Mouse (Mus musculus) neural tube, embryonic 14.5 days (tissue): ENCODE results near the gene Tcf25. TPM values are rescaled to one million over a fixed set of nuclear protein-coding genes. Genes with fewer than 3 reads are reported as not detected.
"Not testable (repeated sequence)": the region's sequence is repeated elsewhere in the genome, so short reads cannot be mapped to it uniquely, and the experiment has no call there.

Experiments used
- ATAC-seq: fragments of 200-750 bp; cut with Nextera tagmentation; 2 replicates; pipeline ENCODE4 v1.8.0; 2017; ENCODE audit warnings: low read depth, mild to moderate bottlenecking, moderate TSS enrichment, moderate library complexity
- H3K27ac ChIP-seq: fragments of 300-500 bp; sonication (generic); 2 replicates; pipeline ENCODE4 v1.5.1; 2014; ENCODE audit warnings: low read depth, mild to moderate bottlenecking, control low read depth, low read length, moderate library complexity, mixed read lengths
- H3K27me3 ChIP-seq: fragments of 300-500 bp; sonication (generic); 2 replicates; pipeline ENCODE4 v1.6.1; 2014; ENCODE audit warnings: low read length; ENCODE audit not compliant: control insufficient read depth, insufficient read depth
- H3K36me3 ChIP-seq: fragments of 300-500 bp; sonication (generic); 2 replicates; pipeline ENCODE4 v1.6.1; 2014; ENCODE audit warnings: low read length, mixed read lengths; ENCODE audit not compliant: control insufficient read depth, insufficient read depth
- H3K4me1 ChIP-seq: fragments of 300-500 bp; sonication (generic); 2 replicates; pipeline ENCODE4 v1.6.1; 2014; ENCODE audit warnings: low read length; ENCODE audit not compliant: control insufficient read depth, insufficient read depth
- H3K4me2 ChIP-seq: fragments of 300-500 bp; sonication (generic); 2 replicates; pipeline ENCODE4 v1.6.1; 2014; ENCODE audit warnings: mild to moderate bottlenecking, low read depth, low read length, control low read depth
- H3K4me3 ChIP-seq: fragments of 300-500 bp; sonication (generic); 2 replicates; pipeline ENCODE4 v1.5.1; 2014; ENCODE audit warnings: low read depth, low read length, control low read depth, mixed read lengths
- H3K9ac ChIP-seq: fragments of 300-500 bp; sonication (generic); replicated peaks from 2 replicates; pipeline ENCODE4 v1.6.1; 2014; ENCODE audit warnings: low read depth, mild to moderate bottlenecking, control low read depth, low read length, mixed read lengths
- H3K9me3 ChIP-seq: fragments of 300-500 bp; sonication (generic); 2 replicates; pipeline ENCODE4 v1.6.1; 2016; ENCODE audit warnings: low read length; ENCODE audit not compliant: control insufficient read depth
- WGBS: fragments of 180-500 bp; shearing (Covaris S2); extraction: QIAGEN DNeasy Blood & Tissue Kit; methylation state at CpG from one replicate; pipeline ENCODE4 v1.1.7; 2014; 5-methylcytosine and 5-hydroxymethylcytosine counted together
- polyA plus RNA-seq: library from polyadenylated mRNA; unstranded; fragments of >200 nt; fragmentation: Nextera tagmentation; extraction: Ambion mirVana; gene quantifications from 2 replicates; pipeline ENCODE4 v1.2.1, GENCODE M21; 2014

The Tcf25 gene
- polyA plus RNA-seq, 1 experiment from 2014 or later, result 405 TPM

- no peak for ATAC-seq
- peaks cover 3% of the 10 kb centered on the region for H3K9me3 ChIP-seq
- H3K27ac ChIP-seq, result no peak overlapping the region
- H3K4me3 ChIP-seq, result no peak overlapping the region
- WGBS, result 96% methylated on average over 23 of the region's 23 CpGs
- H3K9ac ChIP-seq, result no peak overlapping the region
- H3K4me2 ChIP-seq, result no peak overlapping the region
- no peaks in the 10 kb centered on the region for H3K4me1 ChIP-seq
- H3K36me3 ChIP-seq, result no peaks in the 10 kb centered on the region
- H3K27me3 ChIP-seq, result no peaks in the 10 kb centered on the region
Observed at GRCm38 (mm10) chr8:123428939-123429721, 55.6 kb downstream of the Tcf25 start.

GRCm38 (mm10) chr8:123429722-123430013, 56.1 kb downstream of the Tcf25 start:
- H3K27me3 ChIP-seq, H3K4me3 ChIP-seq, H3K9ac ChIP-seq, H3K4me1 ChIP-seq, ATAC-seq, H3K27ac ChIP-seq, H3K36me3 ChIP-seq, H3K4me2 ChIP-seq, H3K9me3 ChIP-seq: not testable (repeated sequence)
- 95% methylated on average over 15 of the region's 15 CpGs for WGBS

DNA sequence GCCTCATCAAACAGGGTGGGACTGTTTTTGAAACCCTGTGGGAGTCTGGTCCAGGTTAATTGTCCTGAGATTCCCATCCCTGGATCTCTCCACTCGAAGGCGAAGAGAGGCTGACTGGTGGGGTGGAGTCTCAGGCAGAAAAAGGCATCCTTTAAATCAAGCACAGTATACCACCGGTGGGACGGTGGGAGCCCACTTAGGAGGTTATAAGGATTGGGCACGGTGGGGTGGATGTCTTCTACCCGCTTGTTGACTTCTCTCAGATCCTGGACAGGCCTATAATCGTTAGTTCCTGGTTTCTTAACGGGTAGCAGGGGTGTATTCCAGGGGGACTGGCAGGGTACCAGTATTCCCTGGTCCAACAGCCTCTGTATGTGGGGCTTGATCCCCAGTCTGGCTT, 57.4 kb downstream of the Tcf25 start:
- not testable (repeated sequence) for H3K27ac ChIP-seq, H3K27me3 ChIP-seq, H3K4me3 ChIP-seq, H3K4me1 ChIP-seq, H3K9me3 ChIP-seq, H3K9ac ChIP-seq, H3K36me3 ChIP-seq, ATAC-seq, H3K4me2 ChIP-seq
- 95% methylated on average over 7 of the region's 8 CpGs for WGBS

DNA sequence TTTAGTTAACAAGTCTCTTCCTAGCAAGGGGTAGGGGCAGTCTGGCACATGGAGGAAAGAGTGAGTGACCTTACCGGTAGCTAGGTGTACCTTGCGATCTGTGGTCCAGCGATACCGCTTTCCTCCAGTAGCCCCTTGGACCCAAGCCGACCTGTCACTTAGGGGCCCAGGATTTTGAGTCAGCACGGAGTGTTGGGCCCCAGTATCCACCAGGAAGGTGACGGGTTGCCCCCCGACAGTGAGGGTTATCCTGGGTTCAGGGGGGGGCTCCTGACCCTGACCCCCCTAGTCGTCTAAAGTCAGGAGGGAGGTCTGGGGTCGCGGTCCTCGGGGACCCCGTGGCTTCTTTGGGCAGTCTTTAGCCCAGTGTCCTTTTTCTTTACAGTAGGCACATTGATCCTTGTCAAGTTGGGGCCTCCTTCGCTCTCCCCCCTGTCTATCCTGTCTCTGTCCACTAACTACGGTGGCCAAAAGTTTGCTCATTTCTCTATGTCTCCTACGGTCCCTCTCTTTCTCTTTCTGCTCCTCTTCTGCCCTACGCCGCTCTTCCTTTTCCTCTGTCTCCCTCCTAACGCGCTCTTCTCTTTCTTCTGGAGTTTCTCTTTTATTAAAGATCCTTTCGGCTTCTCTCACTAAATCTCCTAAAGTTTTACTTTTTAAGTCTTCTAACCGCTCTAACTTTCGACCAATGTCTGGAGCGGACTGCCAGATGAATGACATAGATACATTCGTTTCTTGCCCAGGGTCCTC, 58.2 kb downstream of the Tcf25 start:
- peaks cover 3% of the 10 kb centered on the region for H3K9me3 ChIP-seq
- no peaks in the 10 kb centered on the region for H3K36me3 ChIP-seq
- H3K4me3 ChIP-seq, result no peak overlapping the region
- no peaks in the 10 kb centered on the region for H3K27me3 ChIP-seq
- no peaks in the 10 kb centered on the region for H3K4me1 ChIP-seq
- no peak overlapping the region for H3K9ac ChIP-seq
- ATAC-seq, result no peak
- WGBS, result 97% methylated on average over 25 of the region's 25 CpGs
- H3K4me2 ChIP-seq, result no peak overlapping the region
- no peak overlapping the region for H3K27ac ChIP-seq

- Histone ChIP-seq H3K36me3 (no peaks in the 10 kb centered on the region), H3K4me3 (no peak overlapping the region), H3K9ac (no peak overlapping the region), H3K27ac (no peak overlapping the region), H3K4me1 (no peaks in the 10 kb centered on the region), H3K27me3 (no peaks in the 10 kb centered on the region), H3K4me2 (no peak overlapping the region), H3K9me3 (peaks cover 3% of the 10 kb centered on the region)
- ATAC-seq, result no peak
- WGBS, result 95% methylated on average over 16 of the region's 16 CpGs
Observed at GRCm38 (mm10) chr8:123432381-123432780, 58.8 kb downstream of the Tcf25 start.

- H3K36me3 ChIP-seq, H3K4me3 ChIP-seq, H3K27ac ChIP-seq, H3K9ac ChIP-seq, H3K9me3 ChIP-seq, H3K4me2 ChIP-seq, H3K4me1 ChIP-seq, ATAC-seq, H3K27me3 ChIP-seq: not testable (repeated sequence)
- 98% methylated on average over 35 of the region's 47 CpGs for WGBS
Observed at GRCm38 (mm10) chr8:123433241-123433974, 59.9 kb downstream of the Tcf25 start.

GRCm38 (mm10) chr8:123441788-123442187, 68.2 kb downstream of the Tcf25 start:
- Histone ChIP-seq H3K27me3 (no peaks in the 10 kb centered on the region), H3K4me3 (no peak overlapping the region), H3K4me2 (no peak overlapping the region), H3K36me3 (no peaks in the 10 kb centered on the region), H3K9me3 (no peaks in the 10 kb centered on the region), H3K9ac (no peak overlapping the region), H3K27ac (no peak overlapping the region), H3K4me1 (peaks cover 9% of the 10 kb centered on the region)
- ATAC-seq, result no peak
- WGBS, result 100% methylated on average over 2 of the region's 2 CpGs

DNA sequence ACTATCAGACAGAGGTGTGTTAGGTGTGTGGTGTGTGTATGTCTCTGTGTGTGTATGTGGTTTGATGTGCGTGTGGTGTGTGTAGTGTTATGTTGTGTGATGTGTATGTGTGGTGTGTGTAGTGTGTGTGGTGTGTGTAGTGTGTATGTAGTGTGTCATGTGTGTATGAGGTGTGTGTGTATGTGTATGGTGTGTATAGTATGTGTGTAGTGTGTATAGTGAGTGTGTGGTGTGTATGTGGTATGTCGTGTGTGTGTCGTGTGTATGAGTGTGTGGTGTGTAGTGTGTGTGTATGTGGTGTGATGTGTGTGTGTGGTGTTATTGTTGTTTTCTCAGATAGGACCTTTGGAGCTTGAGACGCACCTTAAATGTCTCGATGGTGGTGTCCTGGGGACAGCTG, 68.8 kb downstream of the Tcf25 start:
- H3K9me3 ChIP-seq, result no peaks in the 10 kb centered on the region
- H3K36me3 ChIP-seq, result no peaks in the 10 kb centered on the region
- H3K4me3 ChIP-seq, result no peak overlapping the region; the same call in 1 of the 2 replicates
- H3K27me3 ChIP-seq, result no peaks in the 10 kb centered on the region
- H3K9ac ChIP-seq, result no peak overlapping the region
- H3K4me2 ChIP-seq, result no peak overlapping the region
- no peak overlapping the region for H3K27ac ChIP-seq
- 89% methylated on average over 5 of the region's 5 CpGs for WGBS
- peaks cover 9% of the 10 kb centered on the region for H3K4me1 ChIP-seq
- ATAC-seq, result peak; percentile 12; the same call in 1 of the 2 replicates
